Mouse (Mus musculus): ENCODE data around the gene Mrps21.

Mrps21 gene

GRCm38 (mm10) chr3:95850611-95851010 lies 20.7 kb downstream of the Mrps21 start:
- DNase-seq (ENCODE audit: low read depth) = no peak

- no peak for DNase-seq (ENCODE audit: low read depth)
Measured at GRCm38 (mm10) chr3:95842503-95843214, 28.7 kb downstream of the Mrps21 start.

- DNase-seq (ENCODE audit: low read depth) = no peak
Measured at GRCm38 (mm10) chr3:95839250-95839649, 32.1 kb downstream of the Mrps21 start.

- no peak for DNase-seq (ENCODE audit: low read depth)
Measured at GRCm38 (mm10) chr3:95829053-95829452, 42.3 kb downstream of the Mrps21 start.

GRCm38 (mm10) chr3:95826275-95826674 lies 45.0 kb downstream of the Mrps21 start:
- no peak for DNase-seq (ENCODE audit: low read depth)

GRCm38 (mm10) chr3:95820046-95821010 lies 51.0 kb downstream of the Mrps21 start:
- no peak for DNase-seq (ENCODE audit: low read depth)

GRCm38 (mm10) chr3:95819351-95819985 lies 51.9 kb downstream of the Mrps21 start:
- DNase-seq (ENCODE audit: low read depth) = peak; percentile 100

GRCm38 (mm10) chr3:95818571-95819288 lies 52.6 kb downstream of the Mrps21 start, which contains the start of gene Rprd2:
Gene Rprd2 (minus strand): TSS chr3:95818863.
- peak; percentile 53 for DNase-seq (ENCODE audit: low read depth)

- DNase-seq (ENCODE audit: low read depth) = peak; percentile 36
Measured at GRCm38 (mm10) chr3:95818026-95818511, 53.2 kb downstream of the Mrps21 start.

- no peak for DNase-seq (ENCODE audit: low read depth)
Measured at GRCm38 (mm10) chr3:95816681-95817080, 54.6 kb downstream of the Mrps21 start.
